Mouse (Mus musculus) kidney, postnatal 25 days (tissue): ENCODE data around the gene Rfpl4.
"Not testable (repeated sequence)": the region's sequence is repeated elsewhere in the genome, so short reads cannot be mapped to it uniquely, and the experiment has no call there.

Experiments
- DNase-seq, 2 experiments: peaks; one replicate each; pipeline ENCODE4 v3.0.0; 2021; ENCODE audit warnings: mixed read lengths in 2 of 2

Rfpl4 gene

DNA sequence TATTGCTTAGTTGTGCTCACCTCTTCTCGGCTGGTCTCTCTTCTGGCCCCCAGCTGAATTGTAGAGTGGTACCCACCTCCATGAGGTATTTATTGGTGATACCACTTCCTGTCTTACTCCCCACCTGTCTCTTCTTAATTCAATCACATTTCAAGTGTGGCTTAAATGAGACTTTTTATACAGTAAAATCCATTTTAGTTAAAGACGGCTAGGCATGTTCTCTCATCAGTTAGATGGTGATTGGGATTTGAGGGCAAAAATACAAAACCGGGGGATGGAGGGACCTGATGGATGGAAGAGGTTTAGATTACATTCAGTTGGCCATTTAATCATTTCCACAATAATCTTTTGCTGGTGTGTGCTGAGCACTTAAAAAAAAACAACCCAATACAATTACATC, at the start of gene Rfpl4:
TSS of gene Rfpl4 (minus strand) at position 101 of the 400 bp plus-strand sequence.
- no peak for DNase-seq

GRCm38 (mm10) chr7:5149570-5149969, 32.8 kb upstream of the Rfpl4 start, which contains the start of gene Vmn1r55:
TSS of gene Vmn1r55 (minus strand) at chr7:5149670.
- not testable (repeated sequence) for DNase-seq

DNA sequence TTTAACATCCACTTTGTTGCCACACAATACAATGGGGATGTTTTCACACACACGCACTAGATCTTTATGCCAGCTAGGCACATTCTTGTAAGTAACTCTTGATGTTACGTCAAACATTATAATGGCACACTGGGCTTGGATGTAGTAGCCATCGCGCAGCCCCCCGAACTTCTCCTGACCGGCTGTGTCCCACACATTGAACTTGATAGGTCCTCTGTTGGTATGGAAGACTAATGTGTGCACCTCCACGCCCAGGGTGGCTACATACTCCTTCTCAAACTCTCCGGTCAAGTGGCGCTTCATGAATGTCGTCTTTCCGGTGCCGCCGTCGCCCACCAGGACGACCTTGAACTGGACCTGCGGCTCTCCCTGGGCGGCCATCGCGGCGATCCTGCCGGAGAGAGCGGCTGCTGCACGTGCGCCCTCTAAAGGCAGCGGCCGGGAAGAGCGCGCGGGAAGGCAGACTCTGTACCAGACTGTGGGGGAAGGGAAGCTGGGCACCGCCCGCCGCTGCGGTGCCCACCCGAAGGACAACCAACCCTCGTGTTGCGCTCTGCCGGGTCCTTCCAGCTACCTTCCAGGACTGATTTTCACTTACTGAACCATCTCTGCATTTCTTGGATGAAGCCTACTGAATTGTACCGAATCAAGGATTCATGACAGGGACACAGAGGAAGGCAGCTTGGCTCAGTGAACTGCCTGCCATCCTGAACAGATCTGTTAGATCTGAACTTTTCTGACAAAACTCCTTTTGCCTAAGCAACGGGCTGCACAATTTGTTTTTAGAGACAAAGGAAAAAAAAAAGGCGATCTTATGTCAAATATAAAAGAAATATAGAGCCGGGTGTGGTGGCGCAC, 9.0 kb upstream of the Rfpl4 start, which contains the start of gene Rasl2-9:
TSS of gene Rasl2-9 (minus strand) at position 402 of the 858 bp plus-strand sequence.
- DNase-seq = peak; percentile 81 to 84

- DNase-seq = no peak
Measured at GRCm38 (mm10) chr7:5125078-5125477, 8.3 kb upstream of the Rfpl4 start.

DNA sequence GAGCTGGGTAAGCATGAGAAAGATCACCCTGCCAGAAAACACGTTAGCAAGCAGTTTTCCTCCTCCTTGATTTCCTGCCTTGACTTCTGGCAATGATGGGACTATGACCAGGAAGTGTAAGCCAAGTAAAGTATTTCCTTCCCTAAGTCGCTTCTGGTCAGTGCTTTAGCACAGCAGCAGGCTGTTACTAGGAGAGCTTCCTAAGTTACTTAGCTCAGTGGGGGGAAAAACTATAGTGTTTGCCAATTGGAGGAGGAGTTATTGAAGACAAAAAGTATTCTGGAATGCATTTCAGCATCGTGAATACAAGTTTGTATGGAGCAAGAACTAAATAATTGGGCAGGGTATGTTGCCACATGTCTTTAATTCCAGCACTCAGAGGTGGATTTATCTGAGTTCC, 4.0 kb downstream of the Rfpl4 start:
- no peak for DNase-seq

DNA sequence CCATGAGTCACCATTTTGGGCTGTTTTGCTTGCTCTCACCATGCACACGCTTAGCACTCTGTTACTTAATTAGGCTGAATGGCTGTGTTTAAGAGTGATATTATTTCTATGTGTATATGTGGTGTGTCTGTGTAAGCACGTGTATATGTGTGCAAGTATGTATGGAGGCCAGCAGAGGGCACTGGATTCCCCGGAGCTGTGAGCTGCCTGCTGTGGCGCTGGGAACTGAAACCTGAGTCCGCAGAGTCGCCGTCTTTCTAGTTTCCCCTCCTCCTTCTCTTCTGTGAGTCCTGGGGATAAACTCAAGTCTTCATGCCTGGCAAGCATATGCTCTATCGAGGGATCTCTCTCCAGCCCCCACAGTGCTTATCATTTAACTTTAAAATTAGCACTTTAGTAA, 7.4 kb downstream of the Rfpl4 start:
- DNase-seq = no peak

DNA sequence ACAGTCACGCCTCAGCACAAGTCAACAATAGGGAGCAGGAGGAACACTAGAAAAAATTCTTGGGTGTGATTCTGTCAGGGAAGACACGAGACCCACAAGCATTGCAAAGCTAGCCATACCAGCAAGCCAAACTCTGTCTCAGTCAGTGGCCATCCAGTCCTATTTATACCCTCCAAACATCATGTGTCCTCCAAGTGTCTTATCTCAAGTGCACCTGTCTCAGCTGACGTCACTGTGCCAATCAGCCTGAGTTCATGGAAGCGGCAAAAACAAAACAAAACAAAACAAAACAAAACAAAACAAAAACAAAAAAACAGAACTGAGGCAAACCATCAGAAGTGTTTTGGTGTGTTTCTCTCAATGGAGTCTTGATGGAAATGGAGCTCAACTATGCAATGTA, 8.5 kb downstream of the Rfpl4 start:
- DNase-seq = no peak

GRCm38 (mm10) chr7:5102564-5102963, 14.2 kb downstream of the Rfpl4 start:
- DNase-seq = no peak

GRCm38 (mm10) chr7:5101066-5101663, 15.6 kb downstream of the Rfpl4 start:
- no peak for DNase-seq

DNA sequence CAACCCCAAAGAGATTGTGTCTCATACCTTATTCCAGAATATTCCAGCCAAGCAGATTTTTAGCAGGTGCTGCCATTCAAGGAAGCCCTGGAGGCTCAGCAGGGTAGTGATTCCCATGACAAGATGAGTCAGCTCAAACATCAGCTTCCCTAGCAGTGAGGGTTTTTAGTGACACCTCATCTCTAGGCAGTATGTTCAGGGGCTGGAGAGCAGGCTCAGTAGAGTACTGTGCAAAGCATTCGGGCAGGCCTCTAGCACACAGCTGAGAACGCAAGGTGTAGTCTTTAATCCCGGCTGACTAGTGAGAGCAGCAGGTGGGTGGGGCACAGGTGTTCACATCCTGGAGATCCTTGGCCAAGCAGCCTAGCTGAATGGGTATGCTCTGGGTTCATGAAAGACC, 17.0 kb downstream of the Rfpl4 start:
- no peak for DNase-seq

DNA sequence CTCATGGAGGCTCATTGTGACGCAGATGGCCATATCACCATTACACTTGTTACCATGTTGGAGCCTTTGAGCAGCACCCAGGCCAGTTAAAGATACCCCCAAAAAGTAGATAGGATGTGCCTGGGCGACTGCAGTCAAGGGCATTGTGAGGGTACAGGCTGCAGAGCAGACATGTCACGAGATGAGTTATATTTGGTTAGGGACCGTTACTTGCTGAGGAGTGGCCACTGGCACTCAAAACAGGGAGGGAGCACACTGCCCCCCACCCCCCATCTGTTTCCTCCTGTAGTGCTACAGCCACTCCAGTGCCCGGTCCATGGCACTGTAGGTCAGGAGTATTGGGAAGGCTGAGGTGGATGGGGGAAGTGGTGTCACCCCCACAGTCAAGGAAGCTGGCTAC, 18.0 kb downstream of the Rfpl4 start:
- DNase-seq = no peak

DNA sequence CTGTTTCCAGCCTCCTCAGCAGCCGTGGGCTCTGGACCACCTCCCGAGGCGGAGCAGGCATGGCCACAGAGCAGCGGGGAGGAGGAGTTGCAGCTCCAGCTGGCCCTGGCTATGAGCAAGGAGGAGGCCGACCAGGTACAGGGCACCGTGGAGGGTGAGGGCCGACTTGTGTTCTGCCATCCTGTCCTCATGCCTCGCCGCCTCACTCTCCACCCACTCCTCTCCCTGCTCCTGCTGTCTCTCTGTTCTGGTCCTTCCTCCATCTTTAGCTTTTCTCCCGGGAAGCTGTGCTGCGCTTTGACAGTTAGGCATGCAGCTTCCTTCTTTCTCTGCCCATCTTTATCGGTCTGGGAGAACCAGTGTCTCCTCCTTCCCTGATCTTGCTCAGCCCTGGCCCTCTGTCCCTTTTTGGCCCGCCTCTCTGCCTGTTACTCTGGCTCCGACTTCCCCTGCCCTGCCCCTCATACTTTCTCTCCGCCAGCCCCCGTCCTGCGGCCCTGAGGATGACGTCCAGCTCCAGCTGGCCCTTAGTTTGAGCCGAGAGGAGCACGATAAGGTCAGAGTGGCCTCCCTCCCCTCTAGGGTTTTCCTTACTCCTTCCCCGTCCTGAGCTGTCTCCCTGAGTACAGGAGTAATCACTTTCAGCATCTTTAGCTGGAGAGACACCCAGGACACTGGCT, 23.8 kb downstream of the Rfpl4 start:
- peak in 1 of 2 experiments; percentile 46 for DNase-seq

- peak in 1 of 2 experiments; percentile 34 for DNase-seq
Measured at GRCm38 (mm10) chr7:5092381-5092780, 24.4 kb downstream of the Rfpl4 start.

DNA sequence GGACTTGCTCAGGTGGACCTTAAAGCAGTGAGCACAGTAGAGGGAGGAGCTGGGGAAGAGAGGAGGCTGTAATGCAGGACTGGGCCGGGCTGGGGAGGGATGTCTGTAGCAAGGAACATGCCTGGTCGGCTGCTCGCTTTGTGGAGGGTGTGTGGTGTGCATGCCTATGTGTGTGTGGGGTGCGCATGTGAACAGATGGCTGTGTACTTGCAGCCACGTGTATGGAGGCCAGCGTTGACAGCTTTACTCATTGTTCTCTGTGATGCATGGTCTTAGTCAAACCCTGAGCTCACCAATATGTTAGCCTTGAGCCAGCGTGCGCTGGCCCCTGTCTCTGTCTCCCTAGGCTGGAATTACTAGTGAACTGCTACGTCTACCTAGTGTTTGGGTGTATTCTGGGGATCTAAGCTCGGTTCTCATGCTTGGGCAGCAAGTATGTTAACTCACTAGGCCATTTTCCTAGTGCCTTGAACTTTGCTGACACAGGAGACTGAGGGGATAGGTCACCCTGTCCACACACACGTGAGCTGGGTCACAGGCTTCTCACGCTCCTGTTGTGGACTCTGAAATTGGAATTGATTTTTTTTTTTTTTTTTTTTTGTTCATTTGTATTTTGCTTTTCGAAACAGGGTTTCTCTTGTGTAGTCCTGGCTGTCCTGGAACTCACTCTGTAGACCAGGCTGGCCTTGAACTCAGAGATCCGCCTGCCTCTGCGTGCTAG, 25.6 kb downstream of the Rfpl4 start:
- no peak for DNase-seq

GRCm38 (mm10) chr7:5089853-5090252, 26.9 kb downstream of the Rfpl4 start:
- peak in 1 of 2 experiments; percentile 28 for DNase-seq

DNA sequence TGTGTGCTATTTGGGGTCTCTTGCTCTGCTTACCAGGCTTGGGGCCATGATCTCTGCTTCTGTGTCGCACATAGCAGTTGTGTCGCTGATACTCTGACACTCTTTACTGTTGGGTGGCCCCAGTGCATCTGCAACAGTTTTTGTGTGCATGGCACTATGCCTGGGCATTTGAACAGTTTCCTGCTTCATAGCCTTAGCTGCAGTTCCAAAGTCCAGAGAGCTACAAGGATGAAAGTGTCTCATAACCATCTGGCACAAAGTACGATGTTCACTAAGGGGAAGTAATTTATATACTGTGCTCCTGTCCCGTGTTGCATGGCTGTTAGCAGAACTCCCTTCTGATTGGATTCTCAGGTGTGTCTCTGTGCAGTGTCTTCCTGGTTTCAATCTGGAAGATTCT, 28.9 kb downstream of the Rfpl4 start:
- DNase-seq = peak in 1 of 2 experiments; percentile 53

DNA sequence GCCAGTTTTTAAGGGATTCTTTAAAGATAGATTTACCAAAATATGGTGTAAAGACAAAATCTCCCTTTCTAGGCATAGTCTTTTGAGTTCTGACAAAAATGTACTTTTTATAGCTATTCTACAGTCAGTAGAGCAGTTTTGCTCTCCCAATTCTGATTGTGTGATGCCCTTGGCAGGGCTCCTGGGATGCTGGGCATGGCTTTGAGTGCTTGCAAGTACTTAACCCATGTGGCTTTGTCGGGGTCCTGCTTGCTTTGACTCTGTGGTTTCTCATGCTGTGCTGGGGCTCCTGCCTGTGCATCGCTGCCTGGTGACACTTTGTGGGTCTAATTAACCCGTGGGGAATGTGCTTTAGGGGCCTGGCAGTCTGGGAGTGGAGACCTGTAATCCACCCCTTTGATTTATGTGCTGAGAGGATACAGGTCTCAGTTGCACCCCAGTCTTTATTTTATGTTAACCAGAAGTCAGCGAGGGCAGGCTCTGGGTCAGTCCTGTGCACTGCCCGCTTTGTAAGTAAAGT, 29.8 kb downstream of the Rfpl4 start:
- peak in 1 of 2 experiments; percentile 31 for DNase-seq

DNA sequence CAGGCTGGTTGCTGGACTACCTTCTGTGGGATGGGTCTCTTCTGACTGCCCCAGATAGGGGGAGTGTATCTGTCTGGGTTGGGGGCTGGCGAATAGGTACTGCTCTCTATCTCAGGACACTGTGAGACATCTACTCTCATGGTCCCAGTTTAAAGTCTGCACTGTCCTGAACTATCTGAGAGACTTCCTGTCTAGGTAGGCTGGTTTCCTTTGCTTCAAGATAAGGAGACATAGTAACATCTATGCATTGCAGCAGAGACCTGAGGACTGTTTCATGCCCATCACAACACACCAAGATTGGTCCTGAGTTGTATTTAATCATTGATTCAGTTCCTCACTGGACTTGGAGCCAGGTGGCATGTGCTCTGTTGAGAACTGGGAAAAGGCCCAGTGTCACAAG, 31.2 kb downstream of the Rfpl4 start:
- DNase-seq = no peak

DNA sequence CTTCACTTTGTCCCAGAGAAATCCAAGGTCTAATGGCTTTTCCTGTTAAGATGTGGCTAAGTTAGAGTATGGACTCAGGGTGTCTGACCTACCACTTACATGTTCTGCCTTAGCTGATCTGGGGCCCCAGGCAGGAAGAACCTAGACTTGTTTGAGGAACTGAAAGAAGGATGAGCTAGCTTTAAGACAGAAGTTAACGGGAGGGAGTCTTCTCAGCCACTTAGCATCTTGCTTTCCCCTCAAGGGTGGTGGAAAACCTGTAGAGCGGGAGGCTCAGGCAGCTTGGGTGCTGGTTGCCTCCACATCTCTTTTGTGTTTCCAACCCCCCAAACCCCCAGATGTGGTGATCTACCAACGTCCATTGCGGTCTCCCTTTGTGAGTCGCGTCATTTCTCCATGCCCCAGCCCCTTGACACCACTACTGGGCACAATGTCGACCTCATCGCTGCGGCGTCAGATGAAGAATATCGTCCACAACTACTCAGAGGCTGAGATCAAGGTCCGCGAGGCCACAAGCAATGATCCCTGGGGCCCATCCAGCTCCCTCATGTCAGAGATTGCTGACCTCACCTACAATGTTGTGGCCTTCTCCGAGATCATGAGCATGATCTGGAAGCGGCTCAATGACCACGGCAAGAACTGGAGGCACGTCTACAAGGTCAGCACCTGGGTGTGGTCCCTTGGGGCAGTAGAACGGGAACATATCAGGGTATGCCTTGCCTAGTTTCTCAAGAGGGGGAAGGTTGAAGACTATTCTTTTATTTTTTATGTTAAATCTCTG, 33.2 kb downstream of the Rfpl4 start:
- DNase-seq = peak; percentile 59 to 80

DNA sequence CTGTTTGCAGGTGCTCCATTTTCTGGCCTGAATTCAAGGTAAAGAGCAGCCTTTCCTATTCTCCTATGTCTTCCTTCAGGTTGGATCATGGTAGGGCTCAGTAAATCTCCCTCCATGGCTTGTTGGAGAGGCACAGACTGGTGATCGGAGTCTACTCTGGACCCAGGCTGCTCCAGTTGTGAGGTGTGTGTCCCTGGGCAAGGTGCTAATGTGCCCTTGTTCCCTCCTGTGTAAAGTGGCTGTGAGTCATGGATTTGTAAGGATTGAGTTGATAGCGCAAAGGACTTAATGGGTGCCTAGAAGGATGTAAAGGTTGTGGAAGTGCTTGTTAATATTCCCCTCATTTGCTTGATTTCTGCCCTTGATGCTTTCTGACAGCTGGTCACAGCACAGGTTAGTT, 34.8 kb downstream of the Rfpl4 start:
- no peak for DNase-seq

DNA sequence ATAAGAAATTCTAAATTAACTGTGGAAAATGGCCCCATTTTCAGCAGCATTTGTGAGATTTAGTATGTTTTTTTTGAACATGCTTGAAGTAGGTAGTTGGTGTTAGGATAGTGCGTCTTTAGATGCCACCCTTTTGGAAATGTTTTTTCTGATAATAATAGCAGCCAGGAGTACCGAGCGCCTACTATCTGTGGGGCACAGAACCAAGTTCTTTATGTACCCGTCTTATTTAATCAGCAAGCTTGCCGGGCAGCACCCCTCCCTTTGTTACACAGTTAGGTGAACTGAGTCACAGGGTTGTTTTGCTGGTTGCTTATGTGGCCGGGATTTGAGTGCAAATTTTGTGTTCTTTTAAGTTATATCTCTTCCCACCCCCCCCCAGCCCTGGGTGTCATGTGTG, 35.5 kb downstream of the Rfpl4 start:
- DNase-seq = no peak

GRCm38 (mm10) chr7:5080815-5081214, 35.9 kb downstream of the Rfpl4 start:
- DNase-seq = no peak
